Mouse (Mus musculus): ENCODE data around the gene Zc3hav1l.

- TF ChIP-seq CTCF (IDR thresholded peaks at IDR 0.05; ENCODE audit: borderline replicate concordance, insufficient read depth, low read depth, low read length) = no peak
- TF ChIP-seq POLR2A (IDR thresholded peaks at IDR 0.05; ENCODE audit: borderline replicate concordance, insufficient read depth, low read length) = no peak
Observed at GRCm38 (mm10) chr6:38251464-38251863, 47.6 kb downstream of the Zc3hav1l start.
